Mouse (Mus musculus) heart, embryonic 14.5 days (tissue): ENCODE measurements around the gene Brf1. TPM values are rescaled to one million over a fixed set of nuclear protein-coding genes. Genes with fewer than 3 reads are reported as not detected.

Experiments
- ATAC-seq: fragments of 200-750 bp; cut with Nextera tagmentation; 2 replicates; pipeline ENCODE4 v1.8.0; 2017; ENCODE audit warnings: low read depth, moderate TSS enrichment; ENCODE audit not compliant: insufficient number of reproducible peaks, insufficient read depth, low FRiP score
- H3K27ac ChIP-seq, 2 experiments: fragments of 200-500 bp in 1 of 2; fragments of 300-500 bp in 1 of 2; sonication (generic) in 1 of 2; replicated peaks in 1 of 2; 2 replicates each; pipeline ENCODE4 v1.5.1; 2012 to 2014; ENCODE audit warnings: low read depth in 2 of 2, low read length in 2 of 2, control low read depth in 1 of 2, mild to moderate bottlenecking in 1 of 2, mixed read lengths in 1 of 2; ENCODE audit not compliant: control insufficient read depth in 1 of 2, insufficient read depth in 1 of 2
- H3K27me3 ChIP-seq: fragments of 300-500 bp; sonication (generic); 2 replicates; pipeline ENCODE4 v1.6.1; 2014; ENCODE audit warnings: mild to moderate bottlenecking, low read length, control low read depth; ENCODE audit not compliant: control insufficient read depth, insufficient read depth
- H3K36me3 ChIP-seq: fragments of 300-500 bp; sonication (generic); 2 replicates; pipeline ENCODE4 v1.6.1; 2014; ENCODE audit warnings: mild to moderate bottlenecking, control low read depth, low read length, mixed read lengths; ENCODE audit not compliant: control insufficient read depth, insufficient read depth
- H3K4me1 ChIP-seq, 2 experiments: fragments of 200-500 bp in 1 of 2; fragments of 300-500 bp in 1 of 2; sonication (generic) in 1 of 2; 2 replicates each; pipeline ENCODE4 v1.6.1; 2012 to 2014; ENCODE audit warnings: low read length in 2 of 2, control low read depth in 1 of 2, mixed read lengths in 1 of 2; ENCODE audit not compliant: control insufficient read depth in 2 of 2, insufficient read depth in 2 of 2
- H3K4me2 ChIP-seq: fragments of 300-500 bp; sonication (generic); 2 replicates; pipeline ENCODE4 v1.6.1; 2014; ENCODE audit warnings: mild to moderate bottlenecking, low read length
- H3K4me3 ChIP-seq, 2 experiments: fragments of 200-500 bp in 1 of 2; fragments of 300-500 bp in 1 of 2; sonication (generic) in 1 of 2; 2 replicates each; pipeline ENCODE4 v1.5.1; 2012 to 2014; ENCODE audit warnings: low read length in 2 of 2, mild to moderate bottlenecking in 2 of 2, control low read depth in 1 of 2, low read depth in 1 of 2, moderate library complexity in 1 of 2; ENCODE audit not compliant: control insufficient read depth in 1 of 2, insufficient read depth in 1 of 2
- H3K9ac ChIP-seq: fragments of 300-500 bp; sonication (generic); 2 replicates; pipeline ENCODE4 v1.6.1; 2014; ENCODE audit warnings: mild to moderate bottlenecking, low read length
- H3K9me3 ChIP-seq: fragments of 300-500 bp; sonication (generic); 2 replicates; pipeline ENCODE4 v1.6.1; 2016; ENCODE audit warnings: low read length, control low read depth; ENCODE audit not compliant: control insufficient read depth
- WGBS: fragments of 180-500 bp; shearing (Covaris S2); extraction: QIAGEN DNeasy Blood & Tissue Kit; methylation state at CpG from one replicate; pipeline ENCODE4 v1.1.7; 2014; 5-methylcytosine and 5-hydroxymethylcytosine counted together
- polyA plus RNA-seq: library from polyadenylated mRNA; unstranded; fragments of >200 nt; fragmentation: Nextera tagmentation; extraction: Ambion mirVana; gene quantifications from 2 replicates; pipeline ENCODE4 v1.2.1, GENCODE M21; 2014

Brf1 gene
- polyA plus RNA-seq, 1 experiment from 2014 or later, result 40.5 TPM

DNA sequence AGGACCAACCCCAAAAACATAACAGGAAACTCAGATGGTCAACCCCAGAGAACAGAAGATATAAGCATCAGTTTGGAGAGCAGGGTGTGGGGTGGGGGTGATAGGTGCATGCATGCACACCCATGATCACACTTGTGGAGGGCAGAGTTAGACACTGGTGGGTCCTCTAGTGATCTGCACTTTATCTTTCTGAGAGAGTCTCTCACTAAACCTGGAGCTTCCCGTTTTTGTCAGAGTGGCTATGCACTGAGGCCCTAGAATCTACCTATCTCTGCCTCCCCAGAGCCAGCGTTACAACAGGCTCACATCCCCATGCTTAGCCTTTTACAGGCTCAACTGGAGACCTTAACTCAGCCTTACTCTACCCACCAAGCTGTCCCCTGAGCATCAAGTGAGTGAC lies 9.1 kb downstream of the Brf1 start:
- H3K36me3 ChIP-seq, result peaks cover 35% of the 10 kb centered on the region
- no peak overlapping the region for H3K4me2 ChIP-seq
- no peak overlapping the region for H3K27ac ChIP-seq
- H3K4me3 ChIP-seq, result no peak overlapping the region
- no peak for ATAC-seq
- no peaks in the 10 kb centered on the region for H3K9me3 ChIP-seq
- H3K4me1 ChIP-seq, result peaks cover 5 to 16% of the 10 kb centered on the region in 2 experiments; a peak in 2 of 4 replicates
- no peak overlapping the region for H3K9ac ChIP-seq
- WGBS, result 77% methylated on average over 2 of the region's 2 CpGs
- no peaks in the 10 kb centered on the region for H3K27me3 ChIP-seq

GRCm38 (mm10) chr12:112990706-112991405 lies 9.6 kb downstream of the Brf1 start:
- Histone ChIP-seq H3K9ac (no peak overlapping the region), H3K36me3 (peaks cover 41% of the 10 kb centered on the region), H3K9me3 (no peaks in the 10 kb centered on the region), H3K27ac (no peak overlapping the region), H3K27me3 (no peaks in the 10 kb centered on the region), H3K4me3 (no peak overlapping the region), H3K4me2 (no peak overlapping the region), H3K4me1 (peaks cover 5 to 16% of the 10 kb centered on the region in 2 experiments; a peak in 2 of 4 replicates)
- no peak for ATAC-seq
- 83% methylated on average over 5 of the region's 5 CpGs for WGBS

DNA sequence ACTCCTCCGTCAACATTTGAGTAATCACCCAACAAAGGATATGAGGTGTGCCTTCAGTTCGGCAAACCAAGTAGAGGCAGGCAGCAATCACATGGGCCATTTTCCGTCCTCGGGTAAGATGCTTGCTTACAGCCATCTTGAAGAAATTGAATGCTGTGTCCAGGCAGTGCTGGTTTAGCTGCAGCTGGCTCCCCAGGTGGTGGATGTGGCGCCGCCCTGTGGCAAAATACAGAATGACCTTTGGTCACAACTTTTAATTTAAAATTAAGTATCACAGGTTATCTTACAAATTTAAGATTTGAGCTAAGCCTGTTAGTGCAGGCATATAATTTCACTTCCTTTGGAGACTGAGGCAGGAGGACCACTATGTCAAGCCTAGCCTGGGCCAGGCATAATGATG lies 12.6 kb downstream of the Brf1 start:
- no peak overlapping the region for H3K4me2 ChIP-seq
- H3K27ac ChIP-seq, result no peak overlapping the region
- peaks cover 4 to 12% of the 10 kb centered on the region in 2 experiments; a peak in 2 of 4 replicates for H3K4me1 ChIP-seq
- H3K4me3 ChIP-seq, result no peak overlapping the region
- H3K9ac ChIP-seq, result no peak overlapping the region
- no peak for ATAC-seq
- WGBS, result 76% methylated on average over 6 of the region's 6 CpGs
- no peaks in the 10 kb centered on the region for H3K27me3 ChIP-seq
- H3K36me3 ChIP-seq, result peaks cover 66% of the 10 kb centered on the region
- H3K9me3 ChIP-seq, result no peaks in the 10 kb centered on the region

GRCm38 (mm10) chr12:112985346-112985745 lies 15.2 kb downstream of the Brf1 start:
- ATAC-seq, result no peak
- Histone ChIP-seq H3K4me1 (peaks cover 5 to 14% of the 10 kb centered on the region in 2 experiments), H3K4me3 (no peak overlapping the region), H3K9me3 (no peaks in the 10 kb centered on the region), H3K27ac (no peak overlapping the region), H3K36me3 (peaks cover 72% of the 10 kb centered on the region), H3K4me2 (no peak overlapping the region), H3K9ac (no peak overlapping the region), H3K27me3 (no peaks in the 10 kb centered on the region)
- 91% methylated on average over 6 of the region's 6 CpGs for WGBS

DNA sequence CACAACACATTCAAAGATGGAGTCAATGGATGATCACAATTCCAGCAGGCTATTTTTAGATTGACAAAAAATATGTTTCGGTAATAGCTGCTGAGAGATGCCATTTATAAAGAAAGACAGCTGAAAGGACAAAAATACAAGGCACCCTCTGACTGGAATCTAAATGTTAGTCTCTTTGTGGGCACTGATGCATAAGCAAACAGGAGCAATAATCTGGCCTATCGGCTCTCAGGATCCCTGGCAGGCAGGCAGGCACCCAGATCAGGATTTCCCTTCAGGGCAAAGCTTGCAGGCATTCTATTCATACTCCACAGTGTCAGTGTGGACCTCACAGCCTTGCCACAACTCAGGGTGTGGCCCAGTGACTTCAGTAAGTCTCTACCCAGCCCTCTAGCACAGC lies 18.5 kb downstream of the Brf1 start:
- ATAC-seq, result no peak
- Histone ChIP-seq H3K27me3 (no peaks in the 10 kb centered on the region), H3K9ac (no peak overlapping the region), H3K4me1 (peaks cover 7 to 15% of the 10 kb centered on the region in 2 experiments), H3K4me3 (no peak overlapping the region), H3K4me2 (no peak overlapping the region), H3K36me3 (peaks cover 91% of the 10 kb centered on the region), H3K9me3 (no peaks in the 10 kb centered on the region), H3K27ac (peak overlapping the region in 1 of 2 experiments; percentile 34; a peak in 3 of 4 replicates)
- 46% methylated on average over 2 of the region's 2 CpGs for WGBS

- Histone ChIP-seq H3K4me3 (peak overlapping the region; percentile 62 to 75), H3K27me3 (no peaks in the 10 kb centered on the region), H3K9me3 (no peaks in the 10 kb centered on the region), H3K4me1 (peaks cover 8 to 17% of the 10 kb centered on the region in 2 experiments), H3K9ac (peak overlapping the region; percentile 90), H3K27ac (peak overlapping the region; percentile 73 to 93; a peak in 3 of 4 replicates), H3K36me3 (peaks cover 72% of the 10 kb centered on the region), H3K4me2 (peak overlapping the region; percentile 88)
- 0 out of 2 replicates have a peak, but pooled peaks have one; percentile 5 for ATAC-seq
- 42% methylated on average over 12 of the region's 12 CpGs for WGBS
Observed at GRCm38 (mm10) chr12:112977156-112977555, 23.3 kb downstream of the Brf1 start.

DNA sequence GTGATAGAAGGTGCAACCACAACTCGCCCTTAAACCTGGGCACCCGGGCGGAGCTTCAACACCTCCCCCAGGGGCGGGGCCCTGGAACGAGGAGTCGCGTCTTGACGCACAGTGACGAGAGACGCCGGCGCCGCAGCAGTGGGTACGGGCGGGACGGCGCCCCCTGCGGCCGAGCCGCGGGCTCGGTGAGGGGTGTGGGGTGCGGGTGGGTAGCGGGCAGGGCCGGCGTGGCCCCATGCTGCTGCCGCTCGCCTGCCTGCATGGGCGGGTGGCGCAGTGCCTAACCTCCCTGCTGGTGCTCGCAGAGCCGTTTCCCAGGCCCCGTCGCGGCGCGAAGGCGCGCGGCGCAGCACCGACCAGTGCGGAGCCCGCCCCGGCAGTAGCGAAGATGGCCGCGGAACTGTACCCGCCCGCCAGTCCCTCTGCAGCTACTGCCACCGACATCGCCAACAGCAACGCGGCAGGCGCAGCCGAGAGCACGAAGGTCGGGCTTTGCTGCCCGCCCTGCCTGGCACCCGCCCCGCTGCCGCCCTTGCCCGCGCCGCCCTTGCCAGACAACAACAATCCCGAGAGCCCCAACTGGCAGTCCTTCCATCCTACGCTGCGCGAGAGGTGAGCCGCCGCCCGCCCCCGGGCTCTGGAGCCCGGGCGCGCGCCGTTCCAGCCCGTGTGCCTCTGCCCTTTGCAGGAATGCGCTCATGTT lies 24.0 kb downstream of the Brf1 start, which contains the start of gene Btbd6:
Btbd6 (plus strand) TSS at position 112 of the 703 bp plus-strand sequence.
- Histone ChIP-seq H3K27me3 (no peaks in the 10 kb centered on the region), H3K4me3 (peak within 1 kb of the TSS; percentile 62 to 75), H3K36me3 (peaks cover 76% of the 10 kb centered on the region), H3K4me2 (peak within 1 kb of the TSS; percentile 88), H3K27ac (peak within 1 kb of the TSS; percentile 73 to 93), H3K9ac (peak within 1 kb of the TSS; percentile 90), H3K9me3 (no peaks in the 10 kb centered on the region), H3K4me1 (peaks cover 5 to 13% of the 10 kb centered on the region in 2 experiments; a peak in 3 of 4 replicates)
- under 1% methylated on average over 80 of the region's 80 CpGs for WGBS
- ATAC-seq, result peak; percentile 90
